Mouse (Mus musculus) CH12.LX (cell line): ENCODE results near the gene Hoxc8. TPM values are rescaled to one million over a fixed set of nuclear protein-coding genes. Genes with fewer than 3 reads are reported as not detected.

Experiments used
- DNase-seq: peaks from one replicate; pipeline ENCODE4 v3.0.0-alpha.2; 2013; ENCODE audit errors: extremely low read depth
- H3K27ac ChIP-seq: 2 replicates; pipeline ENCODE4 v1.5.1; 2012; ENCODE audit warnings: low read depth, mild to moderate bottlenecking, control low read depth, moderate library complexity; ENCODE audit not compliant: insufficient read depth
- H3K27me3 ChIP-seq: replicated peaks from 2 replicates; pipeline ENCODE3; 2012; ENCODE audit warnings: inconsistent platforms
- H3K36me3 ChIP-seq, 2 experiments: replicated peaks in 1 of 2; 2 replicates each; pipeline versions ENCODE3 to v1.6.1; 2012; ENCODE audit warnings: inconsistent platforms in 1 of 2, low read length in 1 of 2, mild to moderate bottlenecking in 1 of 2, mixed read lengths in 1 of 2, moderate library complexity in 1 of 2; ENCODE audit not compliant: control insufficient read depth in 1 of 2, insufficient read depth in 1 of 2
- H3K4me1 ChIP-seq, 2 experiments: 2 replicates each; pipeline ENCODE4 v1.6.1; 2012; ENCODE audit warnings: inconsistent platforms in 1 of 2, moderate library complexity in 1 of 2; ENCODE audit not compliant: insufficient read depth in 2 of 2, control insufficient read depth in 1 of 2
- H3K4me2 ChIP-seq: 2 replicates; pipeline ENCODE4 v1.6.1; 2012; ENCODE audit warnings: low read depth, mild to moderate bottlenecking, control low read depth; ENCODE audit not compliant: poor library complexity, insufficient read depth, severe bottlenecking
- H3K4me3 ChIP-seq, 3 experiments: fragments of 150-350 bp in 1 of 3; sonication (generic) in 1 of 3; replicated peaks in 1 of 3; 2 replicates each; pipeline versions ENCODE3 to v1.5.1; 2011 to 2012; ENCODE audit warnings: low read depth in 2 of 3, low read length in 2 of 3, mild to moderate bottlenecking in 2 of 3, moderate library complexity in 2 of 3, control low read depth in 1 of 3, improper control_type of control experiment in 1 of 3, inconsistent platforms in 1 of 3, mixed read lengths in 1 of 3; ENCODE audit not compliant: poor library complexity in 1 of 3
- H3K79me2 ChIP-seq: replicated peaks from 2 replicates; pipeline ENCODE4 v1.6.1; 2012; ENCODE audit warnings: mild to moderate bottlenecking, moderate library complexity; ENCODE audit not compliant: control insufficient read depth, poor library complexity, insufficient read depth, severe bottlenecking; ENCODE audit errors: extremely low read depth
- H3K9ac ChIP-seq: 2 replicates; pipeline ENCODE4 v1.6.1; 2012; ENCODE audit warnings: low read depth, mild to moderate bottlenecking, control low read depth, moderate library complexity; ENCODE audit not compliant: insufficient read depth
- H3K9me3 ChIP-seq: replicated peaks from 2 replicates; pipeline ENCODE3; 2012; ENCODE audit warnings: low read length, inconsistent platforms, mixed read lengths
- CTCF ChIP-seq, 2 experiments: IDR thresholded peaks in 1 of 2; conservative IDR thresholded peaks in 1 of 2; 2 replicates each; pipeline ENCODE4 v1.5.1; 2011 to 2012; ENCODE audit warnings: low read depth in 2 of 2, low read length in 2 of 2, improper control_type of control experiment in 1 of 2, inconsistent platforms in 1 of 2, mild to moderate bottlenecking in 1 of 2, moderate library complexity in 1 of 2
- E2F4 ChIP-seq: IDR thresholded peaks from 2 replicates; pipeline ENCODE4 v1.6.1; 2011; ENCODE audit warnings: low read depth, low read length, improper control_type of control experiment; ENCODE audit not compliant: insufficient replicate concordance
- ELF1 ChIP-seq: IDR thresholded peaks from 2 replicates; pipeline ENCODE4 v1.6.1; 2014; ENCODE audit warnings: low read depth, mild to moderate bottlenecking, inconsistent platforms, low read length, improper control_type of control experiment
- ETS1 ChIP-seq: conservative IDR thresholded peaks from 2 replicates; pipeline ENCODE4 v1.6.1; 2012; ENCODE audit warnings: low read depth, mild to moderate bottlenecking, inconsistent platforms, low read length, improper control_type of control experiment, moderate library complexity
- HCFC1 ChIP-seq: IDR thresholded peaks from 2 replicates; pipeline ENCODE4 v1.6.1; 2012; ENCODE audit warnings: low read depth, mild to moderate bottlenecking, inconsistent platforms, low read length, improper control_type of control experiment
- IRF4 ChIP-seq: IDR thresholded peaks from 2 replicates; pipeline ENCODE4 v1.6.1; 2014; ENCODE audit warnings: low read depth, mild to moderate bottlenecking, inconsistent platforms, low read length, improper control_type of control experiment
- JUND ChIP-seq: conservative IDR thresholded peaks from 2 replicates; pipeline ENCODE4 v1.6.1; 2011; ENCODE audit warnings: low read depth, low read length, improper control_type of control experiment
- MAFK ChIP-seq: IDR thresholded peaks from 2 replicates; pipeline ENCODE4 v1.6.1; 2011; ENCODE audit warnings: low read length, improper control_type of control experiment; ENCODE audit not compliant: insufficient replicate concordance
- MAX ChIP-seq: IDR thresholded peaks from 2 replicates; pipeline ENCODE4 v1.6.1; 2011; ENCODE audit warnings: low read length, improper control_type of control experiment
- MEF2A ChIP-seq: IDR thresholded peaks from 2 replicates; pipeline ENCODE4 v1.6.1; 2014; ENCODE audit warnings: low read depth, mild to moderate bottlenecking, inconsistent platforms, low read length, improper control_type of control experiment, borderline replicate concordance
- PAX5 ChIP-seq: IDR thresholded peaks from 2 replicates; pipeline ENCODE4 v1.6.1; 2012; ENCODE audit warnings: low read length, inconsistent platforms, mixed read lengths
- POLR2A ChIP-seq: IDR thresholded peaks from 2 replicates; pipeline ENCODE4 v1.6.1; 2011; ENCODE audit warnings: low read depth, mild to moderate bottlenecking, improper control_type of control experiment, low read length
- POLR2AphosphoS2 ChIP-seq: IDR thresholded peaks from 2 replicates; pipeline ENCODE4 v1.6.1; 2011; ENCODE audit warnings: low read depth, low read length, improper control_type of control experiment
- TBP ChIP-seq: conservative IDR thresholded peaks from 2 replicates; pipeline ENCODE4 v1.6.1; 2011; ENCODE audit warnings: low read depth, low read length, improper control_type of control experiment
- TCF12 ChIP-seq: IDR thresholded peaks from 2 replicates; pipeline ENCODE4 v1.6.1; 2014; ENCODE audit warnings: low read depth, mild to moderate bottlenecking, inconsistent platforms, low read length, improper control_type of control experiment
- USF2 ChIP-seq: conservative IDR thresholded peaks from 2 replicates; pipeline ENCODE4 v1.6.1; 2011; ENCODE audit warnings: low read depth, low read length, improper control_type of control experiment
- ZC3H11A ChIP-seq: IDR thresholded peaks from 2 replicates; pipeline ENCODE4 v1.6.1; 2012; ENCODE audit warnings: low read depth, mild to moderate bottlenecking, inconsistent platforms, low read length, improper control_type of control experiment
- dilution Hi-C: fragments of 300-500 bp; cut with MboI; formaldehyde crosslinking; loops from 2 replicates; pipeline ENCODE4 v1.14.3; 2020; ENCODE audit warnings: low sequenced_read_pairs; ENCODE audit not compliant: extremely low pct_unique_long_range_greater_than_20kb, extremely low pct_ligation_motif_present
- in situ Hi-C: fragments of 300-500 bp; cut with MboI; formaldehyde crosslinking; loops from 3 replicates; pipeline ENCODE4 v1.14.3; 2019; ENCODE audit warnings: low sequenced_read_pairs, low pct_ligation_motif_present, low pct_unique_long_range_greater_than_20kb, mixed read lengths
- polyA plus RNA-seq: library from polyadenylated mRNA; unstranded; fragments of >175 nt; gene quantifications from 2 replicates; pipeline ENCODE4 v1.2.1, GENCODE M21; 2012; ENCODE audit warnings: low read depth; ENCODE audit not compliant: insufficient read length
- total RNA-seq, 2 experiments: library from RNA; depleted of rRNA; stranded (reverse); fragments of 300-350 nt in 1 of 2; fragments of >200 nt in 1 of 2; gene quantifications; 2 replicates each; pipeline ENCODE4 v1.2.3; 2012 to 2014

The Hoxc8 gene
- total and polyA plus RNA-seq, 3 experiments, result not detected

DNA sequence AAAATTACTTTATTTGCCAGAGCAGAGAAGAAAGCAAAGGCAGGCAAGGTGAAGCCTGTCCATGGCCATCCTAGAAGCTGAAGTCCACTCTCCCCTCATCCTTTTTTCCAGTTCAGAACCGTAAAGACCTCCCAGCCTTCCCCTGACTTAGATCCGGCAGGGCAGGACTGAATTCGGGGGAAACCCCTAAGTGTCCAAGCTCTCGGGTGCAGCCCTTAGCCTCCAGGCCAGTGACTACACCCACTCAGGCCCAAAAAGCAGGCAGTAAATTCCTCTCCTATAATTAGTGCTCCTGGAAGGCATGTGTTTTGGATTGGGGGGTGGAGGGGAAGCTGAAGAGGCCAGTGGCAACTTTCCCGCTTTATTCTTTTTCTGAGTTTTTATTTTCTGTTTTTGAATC lies 15.4 kb downstream of the Hoxc8 start:
- peak overlapping the region; percentile 8 for H3K9ac ChIP-seq
- in situ Hi-C loops (no loop called here), dilution Hi-C loops (no loop called here)
- H3K27ac ChIP-seq, result no peak overlapping the region
- H3K9me3 ChIP-seq, result no peaks in the 10 kb centered on the region
- H3K4me3 ChIP-seq, result peak overlapping the region in 2 of 3 experiments; percentile 4
- no peaks in the 10 kb centered on the region for H3K36me3 ChIP-seq
- no peaks in the 10 kb centered on the region for H3K27me3 ChIP-seq
- DNase-seq, result peak; percentile 47
- peaks cover 13 to 92% of the 10 kb centered on the region in 2 experiments for H3K4me1 ChIP-seq
- TF ChIP-seq POLR2AphosphoS2 (no peak), ELF1 (no peak), MEF2A (no peak), ETS1 (no peak), E2F4 (no peak), TBP (no peak), MAFK (no peak), CTCF (conservative IDR thresholded peaks at IDR 0.05 in 1 of 2, IDR thresholded peaks at IDR 0.05 in 1 of 2; ENCODE audit: low read depth in 2 of 2, low read length in 2 of 2) (no peak), IRF4 (no peak)
- H3K79me2 ChIP-seq, result no peaks in the 10 kb centered on the region
- H3K4me2 ChIP-seq, result peak overlapping the region; percentile 80

DNA sequence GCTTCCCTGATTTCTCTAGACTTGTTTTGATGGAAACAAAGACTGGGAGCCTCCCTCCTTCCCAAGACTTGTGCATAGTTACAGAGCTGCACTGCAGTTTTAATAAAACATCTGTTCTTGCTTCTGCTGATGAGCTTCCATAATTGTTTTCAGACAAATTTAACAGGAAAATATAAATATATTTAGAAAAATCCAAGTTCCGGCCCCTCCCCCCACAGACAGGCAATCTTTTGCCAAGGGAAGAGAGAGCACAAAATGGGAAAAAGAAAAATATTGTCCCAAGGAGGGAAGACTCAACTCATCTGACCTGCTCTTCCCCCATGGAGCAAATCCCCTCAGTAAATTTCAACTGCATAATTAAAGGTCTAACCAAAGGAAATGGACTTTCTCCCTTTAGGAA lies 15.9 kb downstream of the Hoxc8 start:
- Histone ChIP-seq H3K4me1 (peaks cover 13 to 88% of the 10 kb centered on the region in 2 experiments), H3K36me3 (no peaks in the 10 kb centered on the region), H3K27me3 (no peaks in the 10 kb centered on the region), H3K4me2 (peak overlapping the region; percentile 80), H3K4me3 (no peak overlapping the region), H3K9me3 (no peaks in the 10 kb centered on the region), H3K27ac (no peak overlapping the region), H3K79me2 (no peaks in the 10 kb centered on the region), H3K9ac (peak overlapping the region; percentile 8)
- dilution Hi-C loops, result no loop called here
- TF ChIP-seq TBP (no peak), ZC3H11A (no peak), ELF1 (no peak), CTCF (conservative IDR thresholded peaks at IDR 0.05 in 1 of 2, IDR thresholded peaks at IDR 0.05 in 1 of 2; ENCODE audit: low read depth in 2 of 2, low read length in 2 of 2) (no peak), USF2 (no peak), HCFC1 (no peak), TCF12 (no peak), ETS1 (no peak), PAX5 (no peak), POLR2A (no peak), E2F4 (no peak), JUND (no peak), MAX (no peak)
- in situ Hi-C loops, result no loop called here
- no peak for DNase-seq
